Mouse (Mus musculus) ES-E14 (cell line): Measurements from ENCODE around the gene Atp13a3.

Source experiments
- HCFC1 ChIP-seq: IDR thresholded peaks from 2 replicates; pipeline ENCODE4 v1.6.1; 2012; ENCODE audit warnings: low read length, inconsistent platforms, borderline replicate concordance; ENCODE audit not compliant: insufficient read depth
- MAFK ChIP-seq: IDR thresholded peaks from 2 replicates; pipeline ENCODE4 v1.6.1; 2014; ENCODE audit warnings: mild to moderate bottlenecking, low read depth, low read length, inconsistent platforms; ENCODE audit not compliant: insufficient read depth
- ZC3H11A ChIP-seq: IDR thresholded peaks from 2 replicates; pipeline ENCODE4 v1.6.1; 2012; ENCODE audit warnings: low read depth, mild to moderate bottlenecking, inconsistent platforms, low read length, borderline replicate concordance
- ZNF384 ChIP-seq: IDR thresholded peaks from 2 replicates; pipeline ENCODE4 v1.6.1; 2012; ENCODE audit warnings: low read depth, low read length, inconsistent platforms

DNA sequence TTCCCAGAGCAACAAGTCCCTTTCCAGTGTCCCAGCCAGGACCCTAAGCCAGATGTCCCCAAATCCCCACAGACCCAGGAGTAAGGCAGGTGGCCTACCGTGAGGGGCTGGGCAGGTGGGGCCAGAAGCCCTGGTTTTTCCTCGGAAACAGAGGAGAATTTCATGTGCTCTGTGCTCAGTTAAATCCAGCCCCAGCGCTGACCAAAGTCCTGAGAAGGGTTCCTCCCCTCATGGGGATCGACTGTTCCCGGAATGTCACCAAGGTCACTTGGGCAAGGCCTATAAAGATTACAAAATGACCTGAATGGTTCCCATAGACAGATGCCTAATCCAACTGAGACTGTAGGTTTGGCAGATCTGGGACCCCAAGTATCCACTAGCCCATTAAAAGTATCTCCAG is 138.4 kb downstream of the Atp13a3 start, which contains the start of gene Cpn2:
- TF ChIP-seq HCFC1 (no peak), ZNF384 (no peak), ZC3H11A (no peak), MAFK (no peak)
